ENCODE assay signal across 8 mouse cellular contexts in genomic region chr13:113266495-113266951, GRCm38 (mm10). TPM values are rescaled to one million over a fixed set of nuclear protein-coding genes. Genes with fewer than 3 reads are reported as not detected.
DNase-seq lines count a peak whose midpoint lies in the region; ATAC-seq and TF ChIP-seq lines count a peak whose summit lies in the region.

No protein-coding gene starts in this region.

- H3K27ac ChIP-seq in kidney, embryonic 15.5 days: no peak overlapping the region
- no peak overlapping the region for H3K27ac ChIP-seq in left cerebral cortex, adult 2 months

- 27% methylated on average over 9 of the region's 9 CpGs for WGBS in kidney, embryonic 15.5 days

- no peak overlapping the region for H3K9ac ChIP-seq in kidney, embryonic 15.5 days

- ATAC-seq in kidney, embryonic 15.5 days (replicated peaks; ENCODE audit: low FRiP score): no peak

- intact Hi-C loops in left cerebral cortex, adult 2 months (cut with DNase I): loop anchor here (1.0 to 5.0 kb wide), 3 partner anchors 220 to 601 kb away; partner anchors contain the start of genes Gpx8 and Snx18

- TF ChIP-seq CTCF in left cerebral cortex, adult 2 months (IDR thresholded peaks at IDR 0.05): peak; percentile 90

- no peaks in the 10 kb centered on the region for H3K27me3 ChIP-seq in kidney, embryonic 15.5 days

- DNase-seq in kidney, adult 11 months: peak; percentile 35
- DNase-seq in cerebellum, postnatal 4 days (ENCODE audit: low spot score in 2 of 2): peak; percentile 59 to 76
- DNase-seq in gastrocnemius, adult 8-10 months (ENCODE audit: low spot score in 2 of 2): peak; percentile 12 to 42
- DNase-seq in hindlimb bud, embryonic 11.5 days (ENCODE audit: extremely low spot score, low read depth, low spot score): peak; percentile 42
- peak; percentile 69 to 73 for DNase-seq in left cerebral cortex, adult 2 months (ENCODE audit: extremely low spot score in 1 of 2, low spot score in 2 of 2)
- DNase-seq in mesoderm, embryonic 11.5 days (ENCODE audit: low read depth, low spot score): peak; percentile 80
- DNase-seq in skeletal muscle tissue, adult 2 months (ENCODE audit: low read depth, low spot score): peak; percentile 32

- H3K4me2 ChIP-seq in kidney, embryonic 15.5 days: no peak overlapping the region; the same call in 1 of the 2 replicates

- H3K4me1 ChIP-seq in kidney, embryonic 15.5 days: no peaks in the 10 kb centered on the region

- no peak overlapping the region for H3K4me3 ChIP-seq in kidney, embryonic 15.5 days (replicated peaks)
- no peak overlapping the region for H3K4me3 ChIP-seq in left cerebral cortex, adult 2 months

- no peaks in the 10 kb centered on the region for H3K36me3 ChIP-seq in kidney, embryonic 15.5 days

- no peaks in the 10 kb centered on the region for H3K9me3 ChIP-seq in kidney, embryonic 15.5 days (replicated peaks)

RNA-seq across cellular contexts. Expression of gene BC067074, which starts 26.4 kb away (rescaled TPM):
- 5.2 and 5.7 TPM in 2 replicates for polyA plus RNA-seq in kidney, embryonic 15.5 days (2015; fragmentation: Nextera tagmentation; extraction: Ambion mirVana)
- total RNA-seq in gastrocnemius, adult 8-10 months (2022): 1 to 10 TPM in 1 of 4 experiments, under 1 TPM in 3; 0.77 to 1.1 (median 0.90) TPM
- 1 to 10 TPM; 1.1 to 1.2 TPM for total RNA-seq in left cerebral cortex, adult 2 months (2021)

RNA-seq across cellular contexts. Expression of gene Gzmk, which starts 40.8 kb away (rescaled TPM):
- not detected in 2 replicates for polyA plus RNA-seq in kidney, embryonic 15.5 days (2015; fragmentation: Nextera tagmentation; extraction: Ambion mirVana)
- total RNA-seq in gastrocnemius, adult 8-10 months (2022): not detected
- total RNA-seq in left cerebral cortex, adult 2 months (2021): under 1 TPM; 0.26 to 0.27 TPM

RNA-seq across cellular contexts. Expression of gene Esm1, which starts 57.1 kb away (rescaled TPM):
- 7.9 and 8.1 TPM in 2 replicates for polyA plus RNA-seq in kidney, embryonic 15.5 days (2015; fragmentation: Nextera tagmentation; extraction: Ambion mirVana)
- under 1 TPM in 3 of 4 experiments, not detected in 1; 0.29 to 0.49 (median 0.43) TPM for total RNA-seq in gastrocnemius, adult 8-10 months (2022)
- under 1 TPM in 1 of 2 experiments, not detected in 1; 0.16 TPM for total RNA-seq in left cerebral cortex, adult 2 months (2021)

Comparison
In these comparisons a context has a peak if more than half of its experiments do, and no peak if none do; other contexts are left out.
1. DNase-seq: peak in every context shown above with its lines; median percentile 80 in mesoderm, embryonic 11.5 days; 71 in left cerebral cortex, adult 2 months; 68 in cerebellum, postnatal 4 days; 42 in hindlimb bud, embryonic 11.5 days; 35 in kidney, adult 11 months; 32 in skeletal muscle tissue, adult 2 months; 27 in gastrocnemius, adult 8-10 months.